Mouse (Mus musculus) R1 (cell line): ENCODE measurements at regions not wholly inside any gene's neighbourhood (a gene's known extent, or its start where the extent isn't known, plus 50 kb on each side); places are given as distances from the start of the nearest gene placed in this dataset.

Experiments used
- DNase-seq: peaks from one replicate; pipeline ENCODE4 v3.0.0-alpha.2; 2018; ENCODE audit warnings: low read depth, low spot score

GRCm38 (mm10) chr5:89354936-89355335 is 102.8 kb downstream of the Gc start:
- peak; percentile 50 for DNase-seq

- no peak for DNase-seq
Measured at GRCm38 (mm10) chr5:89347771-89348170, 109.9 kb downstream of the Gc start.

GRCm38 (mm10) chr5:89340532-89340931 is 117.2 kb downstream of the Gc start:
- no peak for DNase-seq

- no peak for DNase-seq
Measured at GRCm38 (mm10) chr5:89337966-89338657, 119.6 kb downstream of the Gc start.
